Mouse (Mus musculus) spleen, adult 2 months (tissue): ENCODE data around the gene H2-T24.

Experiments used
- CTCF ChIP-seq: fragments of 200-500 bp; IDR thresholded peaks from 2 replicates; pipeline ENCODE4 v1.5.1; 2011; ENCODE audit warnings: mild to moderate bottlenecking, inconsistent platforms; ENCODE audit not compliant: insufficient read depth, insufficient read length, insufficient replicate concordance; ENCODE audit errors: extremely low read depth
- POLR2A ChIP-seq: fragments of 200-500 bp; IDR thresholded peaks from 2 replicates; pipeline ENCODE4 v1.6.1; 2011; ENCODE audit warnings: low read depth, low read length, inconsistent platforms

DNA sequence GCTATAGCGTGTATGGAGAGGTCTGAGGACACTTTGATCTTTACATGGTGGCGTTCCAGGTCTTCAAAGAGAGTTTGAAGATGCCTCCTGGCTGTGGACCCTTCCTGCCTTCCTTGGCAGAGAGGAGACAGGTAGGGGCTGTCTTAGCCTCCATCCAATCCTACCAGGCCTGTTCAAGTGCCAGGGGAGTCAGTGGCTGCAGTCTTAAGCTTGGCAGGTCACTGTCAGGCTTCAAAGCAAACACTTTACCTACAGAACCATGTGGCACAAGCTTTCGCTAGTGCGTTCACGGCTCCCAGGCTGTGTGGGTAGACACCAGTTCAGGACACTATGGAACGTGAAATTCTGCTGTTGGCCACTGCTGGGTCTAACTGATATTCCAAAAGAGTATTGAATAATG, 2.6 kb upstream of the H2-T24 start:
- TF ChIP-seq POLR2A (no peak), CTCF (no peak)
